Mouse (Mus musculus): ENCODE results near the gene Krt26. TPM values are rescaled to one million over a fixed set of nuclear protein-coding genes. Genes with fewer than 3 reads are reported as not detected.

Gene Krt26
- not detected in 2 replicates for total RNA-seq (2012; rRNA removed)

DNA sequence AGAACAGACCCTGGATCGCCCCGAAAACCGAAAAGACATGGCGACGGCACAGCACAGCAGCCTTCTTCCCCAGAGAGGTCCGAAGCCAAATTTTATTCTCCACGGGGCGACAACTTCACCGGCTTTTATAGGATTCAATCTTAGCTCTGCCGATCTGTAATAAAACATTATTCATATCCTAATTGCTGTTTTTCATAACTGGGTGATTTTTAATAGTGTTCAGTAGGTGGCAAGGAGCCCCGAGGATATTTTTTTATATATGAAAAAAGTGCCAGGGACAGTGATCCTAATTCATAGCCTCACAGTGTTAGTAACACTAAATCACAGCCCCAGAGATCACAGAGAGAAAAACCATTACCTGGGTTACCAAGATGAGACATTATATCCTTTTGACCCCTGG lies at the start of gene Krt26:
Gene Krt26, minus strand, starts transcription at position 101 of the 400 bp plus-strand sequence.
- no peaks in the 10 kb centered on the region for H3K4me1 ChIP-seq (ENCODE audit: control insufficient read depth in 2 of 2, insufficient read depth in 2 of 2, low read length in 2 of 2, poor library complexity in 1 of 2)
- no peak within 1 kb of the TSS for H3K27ac ChIP-seq (ENCODE audit: insufficient read depth, low read depth, low read length, poor library complexity, severe bottlenecking)
- no peaks in the 10 kb centered on the region for H3K36me3 ChIP-seq (ENCODE audit: control insufficient read depth, insufficient read depth, low read length, poor library complexity, severe bottlenecking)
- H3K4me3 ChIP-seq (ENCODE audit: insufficient read depth in 1 of 2, low read depth in 1 of 2, low read length in 2 of 2, poor library complexity in 1 of 2, severe bottlenecking in 1 of 2) = no peak within 1 kb of the TSS
- no peak for TF ChIP-seq CHD2 (IDR thresholded peaks at IDR 0.05; ENCODE audit: low read depth, low read length)
- TF ChIP-seq MAFK (IDR thresholded peaks at IDR 0.05; ENCODE audit: insufficient read depth, low read depth, low read length) = no peak
- TF ChIP-seq ZNF384 (IDR thresholded peaks at IDR 0.05; ENCODE audit: low read depth, low read length) = no peak
- no peak for TF ChIP-seq ZC3H11A (IDR thresholded peaks at IDR 0.05; ENCODE audit: borderline replicate concordance, low read depth, low read length)
- TF ChIP-seq HCFC1 (IDR thresholded peaks at IDR 0.05; ENCODE audit: borderline replicate concordance, insufficient read depth, low read length) = no peak
- DNase-seq (ENCODE audit: low read depth, low spot score) = no peak
- in situ Hi-C loops (cut with MboI; ENCODE audit: low sequenced_read_pairs in 2 of 2, unreplicated experiment in 2 of 2) = no loop called here
- no peak within 1 kb of the TSS for H3K9ac ChIP-seq (ENCODE audit: insufficient read depth, low read depth, low read length, poor library complexity, severe bottlenecking)
- H3K9me3 ChIP-seq (ENCODE audit: control insufficient read depth, insufficient read depth, low read depth, low read length) = no peaks in the 10 kb centered on the region

DNA sequence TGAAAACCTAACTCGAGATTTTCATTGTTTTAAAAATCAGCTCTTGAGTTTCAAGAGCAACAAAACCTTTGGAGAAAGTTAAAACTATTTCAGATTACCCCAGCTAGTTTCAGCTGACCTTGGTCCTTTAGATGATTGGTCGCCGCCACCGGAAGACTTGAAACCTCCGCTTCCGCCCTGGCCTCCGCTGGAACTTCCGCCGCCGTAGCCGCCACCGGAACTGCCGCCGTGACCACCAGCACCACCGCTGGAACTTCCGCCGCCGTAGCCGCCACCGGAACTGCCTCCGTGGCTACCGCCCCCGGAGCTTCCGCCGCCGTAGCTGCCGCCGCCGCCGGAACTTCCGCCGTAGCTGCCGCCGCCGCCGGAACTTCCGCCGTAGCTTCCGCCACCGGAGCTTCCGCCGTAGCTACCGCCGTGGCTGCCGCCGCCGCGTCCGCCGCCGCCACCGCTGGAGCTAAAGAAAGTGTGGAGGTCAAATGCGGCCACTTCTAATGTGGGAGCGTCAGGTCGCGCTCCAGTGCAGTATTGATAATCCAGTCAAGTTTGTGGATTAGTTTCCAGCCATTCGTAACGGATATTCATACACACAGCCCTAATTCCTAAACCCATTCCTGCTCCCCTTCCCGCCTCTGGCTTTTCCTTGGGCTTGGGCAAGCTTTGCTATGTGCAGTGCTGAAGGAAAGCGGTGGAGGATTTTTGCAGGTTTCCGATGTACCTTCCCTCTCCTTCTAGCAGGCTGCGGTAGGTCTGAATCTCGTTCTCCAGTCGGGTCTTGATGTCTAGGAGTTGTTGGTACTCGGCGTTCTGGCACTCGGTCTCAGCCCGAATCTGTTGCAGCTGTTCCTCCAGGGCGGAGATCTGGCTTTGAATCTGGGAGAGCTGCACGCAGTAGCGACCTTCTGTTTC lies 48.3 kb upstream of the Krt26 start:
- DNase-seq (ENCODE audit: low read depth, low spot score) = peak; percentile 54
- TF ChIP-seq ZC3H11A (IDR thresholded peaks at IDR 0.05; ENCODE audit: borderline replicate concordance, low read depth, low read length) (no peak), CHD2 (IDR thresholded peaks at IDR 0.05; ENCODE audit: low read depth, low read length) (no peak), MAFK (IDR thresholded peaks at IDR 0.05; ENCODE audit: insufficient read depth, low read depth, low read length) (no peak), HCFC1 (IDR thresholded peaks at IDR 0.05; ENCODE audit: borderline replicate concordance, insufficient read depth, low read length) (no peak), ZNF384 (IDR thresholded peaks at IDR 0.05; ENCODE audit: low read depth, low read length) (no peak)
- peaks cover 0 to 2% of the 10 kb centered on the region in 2 experiments; a peak in 1 of 4 replicates for H3K4me1 ChIP-seq (ENCODE audit: control insufficient read depth in 2 of 2, insufficient read depth in 2 of 2, low read length in 2 of 2, poor library complexity in 1 of 2)
- peak overlapping the region; percentile 59 for H3K9ac ChIP-seq (ENCODE audit: insufficient read depth, low read depth, low read length, poor library complexity, severe bottlenecking)
- H3K9me3 ChIP-seq (ENCODE audit: control insufficient read depth, insufficient read depth, low read depth, low read length) = no peaks in the 10 kb centered on the region
- H3K36me3 ChIP-seq (ENCODE audit: control insufficient read depth, insufficient read depth, low read length, poor library complexity, severe bottlenecking) = no peaks in the 10 kb centered on the region
- peak overlapping the region; percentile 85 for H3K27ac ChIP-seq (ENCODE audit: insufficient read depth, low read depth, low read length, poor library complexity, severe bottlenecking)
- H3K4me3 ChIP-seq (ENCODE audit: insufficient read depth in 1 of 2, low read depth in 1 of 2, low read length in 2 of 2, poor library complexity in 1 of 2, severe bottlenecking in 1 of 2) = peak overlapping the region; percentile 68 to 92
- in situ Hi-C loops (cut with MboI; ENCODE audit: low sequenced_read_pairs in 2 of 2, unreplicated experiment in 2 of 2) = loop anchor here in 1 of 2 experiments (25.0 kb wide), 1 partner anchor 901 kb away; no protein-coding TSS in a partner anchor

DNA sequence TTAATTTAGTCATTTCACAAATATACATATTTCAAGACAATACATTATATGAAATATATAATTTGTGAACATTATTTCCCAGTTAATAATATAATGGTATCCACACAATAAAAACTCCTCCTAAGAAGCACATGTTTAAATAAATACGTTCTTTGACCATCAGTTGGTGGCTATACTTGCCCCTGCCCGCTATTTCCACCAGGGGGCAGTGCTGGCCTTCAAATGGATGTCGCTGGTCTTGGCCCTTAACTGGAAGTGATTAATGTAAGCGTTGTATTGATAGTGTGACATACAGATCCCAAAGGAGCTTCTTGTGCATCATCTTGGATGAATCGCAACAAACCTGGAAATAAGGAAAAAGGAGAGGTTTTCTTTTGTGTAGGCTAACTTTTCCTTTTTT lies 41.8 kb upstream of the Krt26 start:
- Histone ChIP-seq H3K4me3 (ENCODE audit: insufficient read depth in 1 of 2, low read depth in 1 of 2, low read length in 2 of 2, poor library complexity in 1 of 2, severe bottlenecking in 1 of 2) (no peak overlapping the region), H3K27ac (ENCODE audit: insufficient read depth, low read depth, low read length, poor library complexity, severe bottlenecking) (no peak overlapping the region), H3K9ac (ENCODE audit: insufficient read depth, low read depth, low read length, poor library complexity, severe bottlenecking) (no peak overlapping the region), H3K4me1 (ENCODE audit: control insufficient read depth in 2 of 2, insufficient read depth in 2 of 2, low read length in 2 of 2, poor library complexity in 1 of 2) (no peaks in the 10 kb centered on the region; a peak in 1 of 4 replicates), H3K9me3 (ENCODE audit: control insufficient read depth, insufficient read depth, low read depth, low read length) (no peaks in the 10 kb centered on the region), H3K36me3 (ENCODE audit: control insufficient read depth, insufficient read depth, low read length, poor library complexity, severe bottlenecking) (no peaks in the 10 kb centered on the region)
- TF ChIP-seq CHD2 (IDR thresholded peaks at IDR 0.05; ENCODE audit: low read depth, low read length) = no peak
- TF ChIP-seq ZC3H11A (IDR thresholded peaks at IDR 0.05; ENCODE audit: borderline replicate concordance, low read depth, low read length) = peak; percentile 75
- peak; percentile 81 for DNase-seq (ENCODE audit: low read depth, low spot score)
- in situ Hi-C loops (cut with MboI; ENCODE audit: low sequenced_read_pairs in 2 of 2, unreplicated experiment in 2 of 2) = loop anchor here in 1 of 2 experiments (25.0 kb wide), 1 partner anchor 908 kb away; no protein-coding TSS in a partner anchor

DNA sequence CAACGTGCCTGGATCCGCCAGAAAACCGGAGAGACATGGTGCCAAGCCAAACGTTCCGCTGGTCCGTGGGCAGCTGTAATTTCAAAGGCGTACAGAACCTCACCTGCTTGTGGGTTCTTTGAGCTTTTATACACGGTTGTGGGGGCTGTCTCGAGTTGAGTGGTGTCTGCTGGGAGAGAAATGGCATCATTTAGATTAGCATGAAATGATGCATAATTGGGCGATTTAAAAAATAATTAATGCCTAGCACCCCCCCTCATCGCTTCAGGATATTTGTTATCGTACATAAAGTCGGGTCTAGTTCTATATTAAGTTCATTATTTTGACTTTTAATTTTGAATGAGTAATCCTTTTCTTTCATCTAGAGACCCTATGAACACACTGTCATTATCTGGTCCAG lies 37.0 kb upstream of the Krt26 start, which contains the start of gene Krt28:
Gene Krt28, minus strand, starts transcription at position 101 of the 400 bp plus-strand sequence.
- Histone ChIP-seq H3K36me3 (ENCODE audit: control insufficient read depth, insufficient read depth, low read length, poor library complexity, severe bottlenecking) (no peaks in the 10 kb centered on the region), H3K9me3 (ENCODE audit: control insufficient read depth, insufficient read depth, low read depth, low read length) (no peaks in the 10 kb centered on the region), H3K4me1 (ENCODE audit: control insufficient read depth in 2 of 2, insufficient read depth in 2 of 2, low read length in 2 of 2, poor library complexity in 1 of 2) (peaks cover 0 to 2% of the 10 kb centered on the region in 2 experiments; a peak in 1 of 4 replicates), H3K4me3 (ENCODE audit: insufficient read depth in 1 of 2, low read depth in 1 of 2, low read length in 2 of 2, poor library complexity in 1 of 2, severe bottlenecking in 1 of 2) (peak within 1 kb of the TSS; percentile 6 to 40; a peak in 2 of 4 replicates), H3K9ac (ENCODE audit: insufficient read depth, low read depth, low read length, poor library complexity, severe bottlenecking) (no peak within 1 kb of the TSS), H3K27ac (ENCODE audit: insufficient read depth, low read depth, low read length, poor library complexity, severe bottlenecking) (no peak within 1 kb of the TSS)
- no peak for DNase-seq (ENCODE audit: low read depth, low spot score)
- TF ChIP-seq MAFK (IDR thresholded peaks at IDR 0.05; ENCODE audit: insufficient read depth, low read depth, low read length) = no peak
- no peak for TF ChIP-seq ZC3H11A (IDR thresholded peaks at IDR 0.05; ENCODE audit: borderline replicate concordance, low read depth, low read length)
- no peak for TF ChIP-seq HCFC1 (IDR thresholded peaks at IDR 0.05; ENCODE audit: borderline replicate concordance, insufficient read depth, low read length)
- TF ChIP-seq CHD2 (IDR thresholded peaks at IDR 0.05; ENCODE audit: low read depth, low read length) = no peak
- TF ChIP-seq ZNF384 (IDR thresholded peaks at IDR 0.05; ENCODE audit: low read depth, low read length) = no peak
- in situ Hi-C loops (cut with MboI; ENCODE audit: low sequenced_read_pairs in 2 of 2, unreplicated experiment in 2 of 2) = loop anchor here in 1 of 2 experiments (25.0 kb wide), 1 partner anchor 912 kb away; no protein-coding TSS in a partner anchor
